Mouse (Mus musculus): ENCODE results near the gene Ccdc154.

DNA sequence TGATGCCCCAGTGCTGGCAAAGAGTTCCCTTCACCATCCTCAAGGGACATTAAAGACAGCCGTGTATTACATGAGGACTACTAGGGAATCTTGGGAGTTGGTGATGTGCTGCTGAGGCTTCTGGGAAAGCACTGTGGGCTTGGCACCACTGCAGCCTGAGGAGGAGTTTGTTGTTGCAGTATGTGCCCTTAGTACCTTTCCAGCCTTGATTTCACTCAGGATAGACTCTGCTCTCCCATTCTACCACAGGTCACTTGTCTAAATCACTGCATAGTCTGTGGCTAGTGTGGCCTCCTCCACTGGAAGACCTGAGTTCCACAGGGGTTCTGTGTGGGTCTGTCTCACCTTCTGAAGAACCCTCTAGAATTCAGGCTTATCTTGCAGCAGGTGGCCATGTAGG is 58.5 kb downstream of the Ccdc154 start:
- TF ChIP-seq POLR2A (IDR thresholded peaks at IDR 0.05; ENCODE audit: borderline replicate concordance, extremely low read depth, low read depth, low read length) (no peak), CTCF (IDR thresholded peaks at IDR 0.05; ENCODE audit: insufficient read depth, low read length) (no peak)
